Mouse (Mus musculus) ovary, postnatal 36 days (tissue): ENCODE measurements around the gene Pik3r5.

Source experiments
- DNase-seq: peaks from one replicate; pipeline ENCODE4 v3.0.0; 2022; ENCODE audit warnings: low spot score, mixed read lengths

Pik3r5 gene

DNA sequence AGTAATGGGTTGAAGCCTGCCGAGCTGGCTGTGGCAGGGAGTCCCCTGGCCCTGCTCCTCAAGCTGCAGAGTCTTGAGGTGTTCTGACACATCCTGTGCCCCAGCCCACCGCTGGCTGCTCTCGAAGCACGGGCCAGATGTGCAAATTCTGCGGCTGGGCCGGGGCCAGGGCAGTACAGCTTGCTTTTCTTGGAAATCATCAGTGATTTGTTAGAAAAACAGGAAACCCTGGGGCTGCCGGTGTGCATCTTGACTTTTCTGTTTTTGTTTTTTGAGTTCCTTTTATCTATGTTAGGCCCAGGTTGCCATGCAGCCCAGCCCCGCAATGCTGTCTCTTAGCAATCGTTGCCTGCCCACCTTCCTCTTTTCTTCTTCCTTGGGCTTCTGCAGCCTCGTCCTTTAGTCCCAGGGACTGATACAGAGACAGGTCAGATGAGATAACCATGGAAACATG is 19.4 kb downstream of the Pik3r5 start:
- DNase-seq = no peak

DNA sequence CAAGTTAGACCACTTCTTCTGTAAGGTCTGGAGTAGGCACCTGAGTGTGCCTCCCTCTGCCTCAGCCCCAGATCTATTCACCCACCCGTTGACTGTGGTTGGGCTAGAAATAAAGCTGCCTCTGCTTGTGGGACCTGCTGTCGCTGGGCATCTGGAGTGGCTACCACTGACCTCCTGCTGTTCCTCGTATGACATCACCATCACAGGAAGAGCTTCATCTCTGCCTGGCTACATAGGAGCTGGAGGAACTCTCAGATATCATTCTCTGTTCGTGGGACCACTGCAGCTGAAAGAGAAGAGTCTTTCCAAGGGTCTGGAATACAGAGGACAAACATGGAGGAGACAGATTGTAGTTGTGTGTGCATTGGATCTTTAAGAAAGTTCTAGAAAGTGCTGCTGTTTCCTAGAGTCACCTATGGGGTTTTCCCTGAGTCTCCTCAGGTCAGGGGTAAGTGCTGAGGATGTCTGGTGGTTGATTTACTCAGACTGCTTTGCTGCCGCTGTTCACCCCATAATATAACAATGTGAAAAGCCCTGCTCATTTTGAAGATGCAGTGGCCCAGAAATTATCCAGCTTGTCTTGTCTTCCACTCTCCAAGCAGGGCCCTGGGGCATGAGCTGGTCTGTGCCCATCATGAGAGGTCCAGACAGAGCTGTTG is 20.0 kb downstream of the Pik3r5 start:
- no peak for DNase-seq

DNA sequence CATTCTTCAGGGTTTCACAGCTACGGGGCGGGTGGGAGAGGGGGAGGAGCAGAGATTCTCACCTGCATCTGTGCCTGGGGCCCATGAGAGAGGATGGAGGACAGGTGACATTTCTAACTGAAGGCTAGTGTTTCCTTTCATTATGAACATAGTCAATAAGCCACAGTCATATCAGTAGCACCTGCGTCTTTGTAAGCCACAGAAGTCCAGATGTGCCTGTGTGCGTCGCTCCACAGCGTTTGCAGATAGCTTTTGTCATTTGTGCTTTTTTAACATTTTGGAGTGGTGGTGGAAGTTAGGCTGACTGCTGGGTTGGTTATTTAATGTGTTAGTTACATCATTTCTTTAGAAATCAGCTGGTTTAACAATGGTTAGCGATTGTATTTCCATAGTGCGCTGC is 20.8 kb downstream of the Pik3r5 start:
- no peak for DNase-seq

DNA sequence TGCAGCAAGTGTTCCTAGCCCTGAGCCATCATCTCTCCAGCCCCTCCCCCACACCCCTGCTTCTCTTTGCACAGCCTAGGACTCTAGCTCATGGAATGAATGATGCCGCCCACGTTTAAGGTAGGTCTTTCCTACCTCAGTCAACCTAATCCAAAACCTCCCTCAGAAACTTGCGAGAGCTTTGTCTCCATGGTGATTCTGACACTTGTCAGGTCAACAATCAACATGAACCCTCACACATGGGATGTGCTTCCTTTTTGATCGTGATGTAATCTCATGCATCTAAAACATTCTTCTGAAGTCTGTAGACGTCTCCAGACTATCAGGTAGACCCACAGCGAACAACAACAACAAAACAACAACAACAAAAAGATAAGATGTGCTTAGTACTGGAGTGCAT is 21.4 kb downstream of the Pik3r5 start:
- no peak for DNase-seq

DNA sequence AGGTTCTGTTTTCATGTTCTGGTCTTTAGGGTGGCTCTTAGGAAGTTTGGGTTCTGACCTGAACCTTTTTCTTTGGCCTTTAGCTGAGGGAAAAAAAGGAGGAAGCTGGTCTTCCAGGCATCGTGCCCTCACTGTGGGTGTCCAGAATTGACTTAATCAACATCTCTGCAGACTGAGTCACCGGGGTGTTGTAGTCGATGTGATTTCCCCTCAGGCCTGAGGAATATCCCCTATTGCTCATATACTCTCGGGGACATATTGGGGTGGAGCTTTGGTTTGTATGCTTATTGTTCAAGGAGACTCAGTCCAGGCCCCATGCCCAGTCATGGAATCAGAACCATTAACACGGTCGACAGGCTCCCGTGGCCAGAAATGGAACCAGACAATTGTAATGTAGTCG is 26.2 kb downstream of the Pik3r5 start:
- no peak for DNase-seq

DNA sequence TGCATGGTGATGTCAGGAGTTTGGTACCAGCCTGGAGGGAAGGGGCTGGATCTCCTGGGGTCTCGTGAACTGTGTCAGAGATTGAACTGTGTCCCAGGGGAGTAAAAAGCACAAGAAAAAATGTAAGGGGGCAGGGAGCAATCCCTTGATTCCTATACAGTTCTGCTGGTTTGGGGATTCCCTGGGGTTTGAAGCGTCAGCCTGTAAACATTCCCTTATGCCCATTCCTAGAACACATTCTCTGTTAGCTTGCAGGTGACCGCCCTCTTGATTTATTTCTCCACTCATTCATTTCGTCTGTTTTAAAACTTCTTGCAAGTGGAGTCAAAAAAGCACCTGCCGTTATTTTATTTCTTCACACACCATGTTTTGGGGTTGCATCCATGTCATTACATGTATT is 27.1 kb downstream of the Pik3r5 start:
- DNase-seq = no peak

DNA sequence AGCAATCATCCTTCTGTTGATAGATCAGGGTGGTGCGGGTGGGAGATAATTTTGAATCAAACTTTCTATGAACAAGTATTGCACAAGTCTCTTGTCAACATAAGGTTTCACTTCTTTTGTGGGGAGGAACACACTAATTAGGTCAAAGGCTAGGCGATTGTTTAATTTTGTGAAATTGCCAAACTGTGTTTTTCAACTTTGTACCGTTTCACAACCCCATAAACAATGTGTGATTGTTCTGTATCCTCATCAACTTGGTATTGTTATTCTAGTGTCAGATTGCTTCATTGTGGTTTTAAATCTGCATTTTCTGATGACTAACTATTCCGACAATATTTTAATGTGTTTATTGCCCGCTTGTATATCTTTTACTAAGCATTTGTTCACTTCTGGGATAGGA is 27.6 kb downstream of the Pik3r5 start:
- DNase-seq = no peak

DNA sequence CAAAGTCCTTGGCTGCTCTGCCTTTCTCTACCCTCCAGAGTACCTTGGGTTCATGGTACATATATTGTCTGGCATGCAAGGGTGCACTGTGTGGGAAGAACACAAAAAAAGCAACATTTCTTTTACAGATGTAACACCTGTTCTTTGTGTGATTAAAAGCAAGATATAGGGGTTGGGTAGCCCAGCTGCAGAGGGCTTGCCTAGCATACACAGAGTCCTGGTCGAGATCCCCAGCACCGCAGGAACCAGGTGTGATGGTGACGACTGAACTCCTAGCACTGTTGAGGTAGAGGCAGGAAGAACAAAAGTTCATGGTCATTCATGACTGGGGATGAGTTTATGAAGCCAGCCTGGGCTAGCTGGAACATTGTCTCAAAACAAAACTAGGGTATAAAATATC is 30.8 kb downstream of the Pik3r5 start:
- DNase-seq = no peak

DNA sequence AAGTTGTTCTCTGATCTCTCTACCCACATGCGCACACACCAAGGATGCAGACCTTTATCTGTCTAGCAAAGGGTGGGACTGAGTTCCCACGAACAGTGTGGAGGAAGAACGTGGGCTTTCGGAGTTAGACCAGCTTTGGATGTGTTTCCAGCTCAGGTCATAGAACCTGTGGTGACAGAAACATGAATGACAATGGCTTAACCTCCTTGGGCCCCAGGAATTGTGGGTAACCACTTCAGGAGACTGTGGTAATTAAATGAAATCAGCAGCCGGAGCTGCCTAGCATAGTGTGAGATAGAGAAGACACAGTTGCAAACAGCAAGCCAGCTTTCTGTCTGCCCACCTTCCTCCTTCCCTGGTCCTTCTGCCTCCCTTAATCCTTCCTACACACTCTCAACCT is 32.3 kb downstream of the Pik3r5 start:
- no peak for DNase-seq

DNA sequence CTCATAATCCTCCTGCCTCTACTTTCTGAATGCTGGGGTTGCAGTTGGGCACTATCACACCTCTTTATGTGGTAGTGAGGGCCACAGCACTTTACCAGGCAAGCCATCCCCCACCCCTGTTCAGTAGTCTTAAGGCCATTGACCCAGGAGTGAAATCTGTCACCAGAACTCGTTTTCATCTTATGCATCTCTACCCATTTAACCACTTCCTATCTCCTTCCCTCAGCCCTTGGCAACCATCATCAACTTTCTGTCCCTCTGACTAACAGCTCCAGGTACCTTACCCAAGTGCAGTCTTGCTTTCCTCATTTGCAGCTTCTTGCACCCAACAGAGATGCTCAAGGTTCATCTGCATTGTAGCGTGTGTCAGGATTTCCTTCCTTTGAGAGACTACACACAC is 33.2 kb downstream of the Pik3r5 start:
- no peak for DNase-seq

DNA sequence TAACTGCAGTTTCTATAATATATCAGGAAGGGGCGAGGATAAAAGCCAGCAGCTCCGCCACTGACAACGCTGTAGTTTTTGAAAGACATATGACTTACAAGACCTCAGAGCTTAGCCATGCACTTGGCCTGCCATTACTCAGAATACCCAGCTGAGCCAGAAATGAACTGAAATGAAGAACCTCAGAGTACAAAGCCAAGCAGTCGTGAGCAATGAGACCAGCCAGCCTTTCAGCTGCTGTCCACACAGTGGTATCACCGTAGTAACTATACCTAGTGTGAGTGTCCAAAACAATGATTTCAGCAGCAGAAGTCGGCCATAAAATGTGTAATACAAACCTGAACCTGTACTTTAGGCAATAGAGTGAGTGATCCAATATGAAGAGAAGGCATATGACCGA is 35.5 kb downstream of the Pik3r5 start:
- DNase-seq = no peak

DNA sequence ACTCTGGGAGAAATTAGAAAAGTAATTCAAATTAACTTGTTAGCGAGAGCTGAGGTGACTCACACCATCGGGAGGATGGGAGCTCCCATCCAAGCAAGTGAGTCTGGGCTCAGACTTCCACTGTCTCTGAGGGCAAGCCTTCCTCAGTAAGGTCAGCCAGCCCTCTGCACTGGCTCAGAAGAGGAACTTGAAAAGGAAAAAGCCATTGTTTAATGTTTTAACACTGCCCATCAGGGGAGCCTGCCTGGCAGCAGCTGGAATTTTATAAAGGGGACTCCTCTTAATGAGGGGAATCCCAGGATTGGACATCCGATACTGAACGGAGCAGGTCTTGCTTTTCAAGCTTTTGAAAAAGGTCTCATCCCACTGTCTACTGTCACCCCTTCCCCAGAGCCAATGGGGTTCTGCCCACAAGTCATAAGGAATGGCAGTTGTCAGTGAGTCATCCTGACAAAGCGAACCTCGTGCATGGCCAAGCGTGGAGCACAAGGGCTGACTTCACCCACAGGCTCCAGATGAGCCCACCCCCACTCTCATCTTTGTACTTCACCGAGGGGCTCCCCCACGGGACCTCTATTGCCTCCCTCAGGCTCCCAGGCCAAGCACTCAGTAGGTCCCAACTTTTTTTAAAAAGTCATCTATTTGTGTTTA is 36.2 kb downstream of the Pik3r5 start:
- DNase-seq = no peak

DNA sequence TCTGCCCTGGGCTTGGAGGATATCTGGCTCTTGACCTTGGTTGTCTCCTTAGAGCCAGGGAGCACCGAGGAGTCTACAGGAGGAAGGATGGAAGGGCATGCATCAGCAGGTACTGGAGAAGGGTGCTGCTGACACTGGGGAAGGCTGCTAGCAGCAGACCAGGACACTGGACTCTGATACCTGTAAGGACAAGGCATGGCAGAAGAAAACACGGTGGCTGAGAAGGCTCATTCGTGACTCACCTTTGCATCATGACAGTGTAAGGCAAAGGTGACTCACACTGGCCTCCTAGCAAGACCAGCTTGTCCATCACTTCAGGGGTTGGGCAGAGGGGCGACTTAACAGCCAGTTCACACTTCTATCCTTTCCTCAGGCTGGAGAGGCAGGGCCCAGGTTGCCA is 37.0 kb downstream of the Pik3r5 start:
- DNase-seq = no peak

DNA sequence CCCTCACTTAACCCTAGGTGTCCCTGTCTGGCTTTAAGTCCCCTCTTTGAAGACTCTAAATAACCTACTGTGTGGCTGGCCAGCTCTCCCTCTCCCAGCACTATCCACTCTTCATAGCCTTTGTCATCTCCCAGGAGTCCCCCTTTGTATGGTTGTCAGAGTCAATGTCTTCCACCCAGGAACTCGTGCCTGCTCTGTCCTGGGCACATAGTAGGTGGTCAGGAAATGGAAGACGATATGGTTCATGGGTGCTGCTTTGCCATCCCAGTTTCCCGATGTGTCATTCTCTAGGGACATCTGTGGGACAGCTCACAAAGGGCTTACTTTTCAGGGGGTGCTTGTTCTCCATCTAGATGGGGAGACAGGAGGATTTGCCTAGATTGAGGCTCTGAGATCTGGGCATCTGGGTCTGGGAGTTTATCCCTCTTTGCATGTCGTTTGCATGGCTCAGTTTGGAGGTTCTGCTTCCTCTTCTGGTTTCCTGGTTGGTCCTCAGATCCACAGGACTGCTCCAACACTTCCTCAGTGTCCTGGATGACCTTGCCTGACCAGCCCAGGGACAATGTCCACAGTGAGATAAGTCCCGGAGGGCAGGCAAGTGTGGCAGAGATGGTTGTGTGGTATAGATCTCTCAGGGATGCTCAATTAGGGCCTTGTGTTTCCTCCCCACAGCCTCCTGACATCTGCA is 40.4 kb downstream of the Pik3r5 start:
- DNase-seq = no peak

DNA sequence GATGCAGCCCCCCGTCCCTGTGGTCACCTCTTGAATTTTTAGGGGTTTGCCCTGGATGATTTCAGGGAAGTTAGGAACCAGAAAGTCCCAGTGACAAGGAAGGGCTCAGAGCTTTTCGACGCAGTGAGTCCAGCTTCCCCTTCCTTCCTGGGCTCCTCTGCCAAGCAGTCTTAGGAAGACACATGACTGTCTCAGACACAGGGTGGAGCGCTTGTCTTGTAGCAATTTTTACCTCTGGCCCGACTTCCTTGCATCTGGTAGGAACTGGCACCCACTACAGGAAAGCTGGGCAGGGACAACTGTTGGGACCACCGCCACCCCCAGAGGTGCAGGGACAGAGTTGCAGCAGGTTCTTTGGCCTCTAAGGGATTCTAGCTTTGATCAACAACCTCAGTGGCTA is 42.7 kb downstream of the Pik3r5 start:
- DNase-seq = no peak

DNA sequence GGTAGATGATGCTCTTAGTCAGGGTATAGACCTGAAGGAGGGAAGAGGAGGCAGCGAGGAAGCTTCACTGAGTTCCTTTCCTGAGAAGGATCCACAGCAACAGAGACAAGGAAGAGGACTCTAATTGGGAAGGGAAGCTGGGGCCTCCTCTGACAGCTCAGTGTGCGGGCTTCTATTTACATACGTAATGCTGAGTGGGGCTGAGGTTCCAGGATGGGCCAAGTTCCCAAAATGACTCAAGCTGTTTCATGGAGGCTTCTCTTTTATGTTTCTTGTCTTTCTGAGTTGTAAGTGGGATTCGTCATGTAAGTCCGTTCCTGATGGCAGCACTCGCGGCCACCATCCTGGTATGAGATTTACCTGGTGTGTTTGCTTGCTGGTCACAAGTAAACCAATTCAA is 43.8 kb downstream of the Pik3r5 start:
- DNase-seq = no peak

DNA sequence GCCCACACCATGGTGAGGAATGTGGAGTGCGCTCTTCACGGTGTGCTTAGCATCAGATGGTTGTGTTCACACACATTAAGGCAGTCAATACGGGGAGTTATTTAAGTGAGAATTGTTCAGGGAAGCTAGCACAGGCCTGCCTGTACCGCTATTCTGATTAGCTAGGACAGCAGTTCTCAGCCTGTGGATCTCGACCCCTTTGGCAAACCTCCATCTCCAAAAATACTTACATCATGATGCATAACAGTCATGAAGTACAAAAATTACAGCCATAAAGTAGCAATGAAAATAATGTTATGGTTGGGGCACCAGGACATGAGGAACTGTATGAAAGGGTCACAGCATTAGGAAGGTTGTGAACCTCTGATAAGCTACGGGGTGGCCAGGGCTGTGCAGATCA is 45.7 kb downstream of the Pik3r5 start:
- DNase-seq = no peak

DNA sequence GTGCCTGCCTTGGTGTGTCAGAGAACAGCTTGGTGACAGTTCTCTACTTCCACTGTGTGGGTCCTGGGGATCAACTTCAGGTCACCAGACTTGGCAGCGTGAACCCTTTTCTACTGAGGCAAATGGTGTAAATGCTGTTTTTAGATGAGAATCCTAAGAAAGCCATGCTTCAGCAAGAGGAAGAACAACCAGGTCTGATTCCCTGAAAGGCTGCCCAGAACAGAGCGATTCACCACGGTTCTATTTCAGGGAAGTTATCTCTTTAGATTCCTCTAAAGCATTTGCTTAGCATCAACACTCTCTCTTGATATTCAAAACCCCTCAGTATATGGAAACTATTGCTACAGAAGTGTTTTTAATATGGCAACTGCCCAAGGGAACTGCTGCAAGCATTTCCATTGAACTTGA is 46.7 kb downstream of the Pik3r5 start:
- DNase-seq = no peak

DNA sequence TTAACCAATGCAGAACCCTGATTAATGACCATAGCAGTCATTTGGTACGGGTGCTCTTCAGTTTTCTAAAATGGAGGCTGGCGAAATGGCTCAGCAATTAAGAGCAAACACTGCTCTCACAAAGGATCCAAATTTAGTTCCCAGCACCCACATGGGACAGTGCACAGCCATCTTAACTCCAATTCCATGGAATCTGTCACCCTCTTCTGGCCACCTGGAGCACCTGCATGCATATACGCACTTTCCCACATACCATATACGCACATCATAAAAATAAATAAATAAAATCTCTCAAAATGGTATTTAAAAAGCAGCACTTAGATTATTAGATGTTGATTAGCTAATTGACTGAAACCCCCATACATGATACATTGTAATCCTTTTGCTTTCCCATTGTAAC is 48.7 kb downstream of the Pik3r5 start:
- DNase-seq = no peak

DNA sequence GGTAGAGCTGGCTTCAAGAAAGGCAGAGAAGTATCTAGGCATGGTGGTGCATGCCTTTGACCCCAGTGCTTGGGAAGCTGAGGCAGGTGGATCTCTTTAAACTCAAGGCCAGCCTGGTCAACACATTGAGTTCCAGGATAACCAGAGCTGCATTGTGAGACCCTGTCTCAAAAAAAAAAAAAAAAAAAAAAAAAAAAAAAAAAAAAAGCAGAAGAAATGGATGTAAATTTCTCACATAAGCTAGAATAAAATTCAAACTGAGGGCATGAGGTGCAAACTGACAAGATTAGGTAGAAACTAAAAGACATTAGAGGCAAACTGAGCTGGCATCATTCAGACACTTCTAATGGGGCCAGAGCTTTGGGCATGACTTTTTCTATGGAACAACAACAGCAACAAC is 50.1 kb downstream of the Pik3r5 start:
- DNase-seq = no peak

DNA sequence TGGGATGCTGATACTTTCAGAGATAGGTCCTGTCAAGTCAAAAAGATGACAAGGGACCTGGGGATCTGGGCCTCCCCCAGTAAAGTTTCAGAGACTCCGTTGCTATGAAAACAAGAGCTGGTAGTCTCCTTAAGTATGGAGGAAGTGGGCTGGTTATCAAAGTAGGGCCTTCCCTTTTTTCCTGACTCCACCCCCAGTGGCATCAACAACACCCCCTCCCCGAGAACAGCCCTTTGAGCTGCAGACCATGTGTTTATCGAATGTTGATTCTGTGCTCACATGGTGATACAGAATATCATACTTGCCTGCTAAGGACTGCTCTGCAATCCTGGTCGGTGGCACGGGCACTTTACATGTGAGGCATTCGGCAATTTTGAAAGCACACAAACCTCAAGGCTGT is 51.3 kb downstream of the Pik3r5 start:
- DNase-seq = no peak

DNA sequence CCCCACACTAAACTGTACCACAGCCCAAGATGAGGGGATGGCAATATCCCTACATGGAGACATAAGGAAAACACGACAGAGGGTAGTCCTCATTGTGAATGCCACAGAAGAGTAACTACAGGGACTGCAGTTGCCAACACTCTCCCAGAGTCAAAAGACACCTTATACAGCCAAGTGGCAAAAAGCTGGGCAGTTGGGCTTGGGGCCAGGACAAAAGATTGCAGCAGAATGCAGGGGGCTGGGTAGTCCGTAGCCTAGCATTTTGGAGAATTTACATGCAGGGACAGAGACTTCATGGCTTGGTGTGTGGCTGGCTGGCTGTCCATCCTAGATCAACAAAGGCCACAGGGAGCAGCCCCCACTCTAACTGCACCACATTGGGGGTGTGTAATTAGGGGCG is 52.5 kb downstream of the Pik3r5 start:
- no peak for DNase-seq

DNA sequence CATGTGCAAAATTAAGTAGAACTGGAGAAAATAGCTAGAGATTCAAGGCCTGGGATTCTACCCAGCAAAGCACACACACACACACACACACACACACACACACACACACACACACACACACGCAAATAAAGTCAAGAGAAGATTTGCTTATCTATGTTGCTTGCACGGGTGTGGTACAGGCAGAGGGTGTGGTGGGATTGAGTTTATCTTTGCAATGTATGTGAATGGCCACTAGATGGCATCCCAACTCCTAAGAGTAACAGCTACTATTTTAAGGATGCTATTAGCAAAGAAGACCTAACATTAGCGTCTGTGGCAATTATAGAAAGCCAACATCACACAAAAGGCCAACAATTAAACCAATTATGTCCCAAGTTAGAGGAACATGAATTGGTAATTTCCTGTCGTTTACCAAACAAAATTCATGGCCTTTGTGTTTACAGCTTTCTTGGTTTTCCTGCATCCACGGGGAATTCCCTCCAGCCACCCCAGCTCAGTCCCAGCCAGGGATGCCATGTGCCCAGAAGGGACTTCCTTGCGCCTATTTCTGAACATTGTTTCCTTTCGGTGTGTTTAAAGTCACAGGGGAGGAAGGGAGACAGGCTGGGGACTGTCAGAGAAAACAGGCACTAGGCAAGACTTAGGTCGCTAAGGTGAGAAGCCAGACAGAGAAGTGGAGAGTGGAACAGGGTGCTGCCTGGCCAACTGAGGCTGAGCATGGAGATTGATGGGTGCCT is 53.5 kb downstream of the Pik3r5 start:
- no peak for DNase-seq
